Mouse (Mus musculus) lung, adult 2 months (tissue): Measurements from ENCODE around the gene Il9r. TPM values are rescaled to one million over a fixed set of nuclear protein-coding genes. Genes with fewer than 3 reads are reported as not detected.
"Not testable (repeated sequence)": the region's sequence is repeated elsewhere in the genome, so short reads cannot be mapped to it uniquely, and the experiment has no call there.

Source experiments
- DNase-seq: peaks from one replicate; pipeline ENCODE4 v3.0.0; 2022
- H3K4me1 ChIP-seq: fragments of 200-500 bp; 2 replicates; pipeline ENCODE4 v1.6.1; 2011; ENCODE audit warnings: low read length; ENCODE audit not compliant: control insufficient read depth, insufficient read depth
- H3K4me3 ChIP-seq: fragments of 200-500 bp; replicated peaks from 2 replicates; pipeline ENCODE3; 2011; ENCODE audit warnings: low read depth, mild to moderate bottlenecking, control low read depth, low read length; ENCODE audit errors: extremely low read depth
- CTCF ChIP-seq: fragments of 200-500 bp; IDR thresholded peaks from 2 replicates; pipeline ENCODE4 v1.5.1; 2011; ENCODE audit warnings: mild to moderate bottlenecking, low read length, control low read depth; ENCODE audit not compliant: insufficient read depth
- POLR2A ChIP-seq: fragments of 200-500 bp; IDR thresholded peaks from 2 replicates; pipeline ENCODE4 v1.6.1; 2011; ENCODE audit warnings: low read depth, mild to moderate bottlenecking, control low read depth, low read length, borderline replicate concordance; ENCODE audit errors: extremely low read depth
- WGBS: fragments of 180-500 bp; shearing (Covaris S2); methylation state at CpG from one replicate; pipeline ENCODE4 v1.1.7; 2018; 5-methylcytosine and 5-hydroxymethylcytosine counted together
- polyA plus RNA-seq: library from polyadenylated mRNA; depleted of rRNA; stranded (reverse); fragments of >200 nt; gene quantifications from 2 replicates; pipeline ENCODE4 v1.2.3, GENCODE M21; 2012

The Il9r gene
- polyA plus RNA-seq, 1 experiment, result 1.4 TPM

GRCm38 (mm10) chr11:32210623-32211022 lies 10.5 kb upstream of the Il9r start:
- TF ChIP-seq POLR2A (no peak), CTCF (no peak)
- WGBS, result 84% methylated on average over 9 of the region's 9 CpGs
- no peak overlapping the region for H3K4me3 ChIP-seq
- no peak for DNase-seq
- H3K4me1 ChIP-seq, result peaks cover 3% of the 10 kb centered on the region; the same call in 1 of the 2 replicates

DNA sequence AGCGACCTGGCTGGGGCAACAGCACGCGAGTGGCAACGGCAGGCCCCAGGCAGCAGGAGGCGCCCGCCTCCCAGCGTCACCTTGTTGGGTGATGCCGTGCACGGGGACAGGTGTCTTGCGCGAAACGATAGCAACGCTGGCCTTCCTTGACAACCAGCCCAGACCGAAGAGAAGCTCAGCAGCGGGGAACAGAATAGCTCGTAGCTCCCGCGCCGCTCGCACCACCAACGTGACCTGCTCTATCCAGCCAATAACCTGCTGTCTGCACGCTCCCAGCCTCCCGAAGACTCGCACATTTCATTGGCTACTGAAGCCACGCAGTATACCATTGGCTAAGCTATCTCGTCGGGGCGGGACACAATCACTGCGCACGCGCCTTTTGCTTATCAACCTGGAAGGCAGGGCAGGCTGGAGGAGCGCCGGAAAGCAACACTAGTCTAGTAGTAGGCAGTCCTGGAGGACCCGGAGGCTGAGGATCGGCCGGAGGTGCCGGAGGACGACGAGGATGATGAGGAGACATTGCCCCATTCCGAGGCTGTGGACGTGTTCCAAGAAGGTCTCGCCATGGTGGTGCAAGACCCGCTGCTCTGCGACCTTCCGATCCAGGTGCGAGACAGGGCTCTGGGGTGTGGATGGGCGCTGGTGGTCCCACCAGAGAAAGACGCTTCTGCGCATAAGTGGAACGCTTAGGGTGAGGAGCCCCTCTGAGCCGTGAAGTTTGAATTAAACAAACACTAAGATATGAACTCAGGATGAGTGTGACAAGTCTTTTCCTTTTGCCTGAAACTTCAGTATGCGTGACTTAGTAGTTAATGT lies 5.2 kb upstream of the Il9r start, which contains the start of gene Snrnp25:
Snrnp25 (plus strand) TSS at position 358 of the 816 bp plus-strand sequence.
- TF ChIP-seq POLR2A (peak; percentile 57; the same call in 1 of the 2 replicates), CTCF (peak; percentile 35; the same call in 1 of the 2 replicates)
- Histone ChIP-seq H3K4me3 (peak within 1 kb of the TSS; percentile 66), H3K4me1 (peaks cover 3% of the 10 kb centered on the region; the same call in 1 of the 2 replicates)
- peak; percentile 90 for DNase-seq
- under 1% methylated on average over 52 of the region's 52 CpGs for whole genome bisulfite sequencing

DNA sequence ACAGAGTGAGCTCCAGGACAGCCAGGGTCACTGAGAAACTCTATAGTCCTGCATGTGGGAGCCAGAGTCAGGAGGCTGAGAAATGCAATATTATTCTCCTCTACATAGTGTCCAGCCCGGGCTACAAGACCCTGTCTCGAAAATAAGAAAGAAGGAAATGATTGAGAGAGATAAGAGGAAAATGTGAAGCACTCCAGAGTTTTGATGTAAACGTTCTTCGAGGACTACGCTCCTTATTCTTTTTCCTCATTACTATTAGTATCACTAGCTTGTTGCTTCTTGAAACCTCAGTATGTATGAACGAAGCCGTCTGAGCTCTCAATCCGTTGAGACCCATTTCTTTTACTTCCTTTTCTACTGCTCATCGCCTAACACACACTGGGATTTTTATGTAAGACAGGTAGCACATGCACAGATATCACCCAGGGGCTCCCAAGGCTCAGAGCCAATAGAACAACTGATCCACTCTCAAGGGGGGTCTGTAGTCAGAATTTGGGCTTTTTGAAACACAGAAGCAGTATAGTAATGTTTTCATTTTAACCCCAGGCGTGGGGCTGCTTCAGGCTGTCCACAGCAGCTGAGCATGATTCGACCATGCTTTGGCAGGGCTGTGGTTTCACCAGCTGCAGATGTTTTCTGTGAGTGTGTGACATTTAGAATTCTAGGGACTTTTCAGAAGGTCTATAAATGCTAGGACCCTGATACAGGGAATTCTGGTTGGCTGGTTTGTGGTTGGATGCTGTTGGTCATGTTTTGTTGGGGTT lies 2.0 kb upstream of the Il9r start:
- 56% methylated on average over 11 of the region's 11 CpGs for WGBS
- TF ChIP-seq CTCF, result no peak
- TF ChIP-seq POLR2A, result no peak
- Histone ChIP-seq H3K4me3 (no peak overlapping the region), H3K4me1 (peaks cover 3% of the 10 kb centered on the region; the same call in 1 of the 2 replicates)
- no peak for DNase-seq

GRCm38 (mm10) chr11:32200992-32201391 lies 913 bp upstream of the Il9r start:
- H3K4me1 ChIP-seq, H3K4me3 ChIP-seq, DNase-seq: not testable (repeated sequence)
- WGBS, result 61% methylated on average over 1 of the region's 1 CpGs

DNA sequence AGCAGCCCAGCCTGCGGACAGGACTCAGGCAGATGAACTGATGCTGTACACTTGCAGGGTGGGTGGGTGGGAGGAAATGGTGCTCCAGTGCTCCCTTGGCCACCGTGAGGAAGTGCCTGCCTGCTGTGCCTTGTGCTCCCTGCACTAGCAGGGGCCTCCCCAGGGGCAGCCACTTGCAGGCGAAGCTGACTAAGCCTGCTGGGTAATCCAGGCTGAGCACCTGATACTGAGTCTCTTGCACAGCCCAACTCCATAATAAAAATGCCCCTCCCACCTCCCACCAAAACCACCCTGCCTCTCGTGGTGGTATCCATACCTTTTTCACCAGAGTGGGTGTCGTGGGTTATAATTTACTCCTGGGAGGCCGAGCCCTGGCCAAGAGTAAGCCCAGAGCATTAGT lies 849 bp downstream of the Il9r start:
- H3K4me1 ChIP-seq, result no peaks in the 10 kb centered on the region
- TF ChIP-seq CTCF (no peak), POLR2A (no peak)
- WGBS, result 48% methylated on average over 6 of the region's 6 CpGs
- DNase-seq, result no peak
- H3K4me3 ChIP-seq, result no peak overlapping the region

GRCm38 (mm10) chr11:32198256-32198955 lies 1.7 kb downstream of the Il9r start:
- Histone ChIP-seq H3K4me3 (no peak overlapping the region), H3K4me1 (no peaks in the 10 kb centered on the region)
- no peak for DNase-seq
- WGBS, result 66% methylated on average over 14 of the region's 14 CpGs
- no peak for TF ChIP-seq CTCF
- TF ChIP-seq POLR2A, result no peak

GRCm38 (mm10) chr11:32197766-32198165 lies 2.3 kb downstream of the Il9r start:
- no peak overlapping the region for H3K4me3 ChIP-seq
- DNase-seq, result no peak
- TF ChIP-seq POLR2A (no peak), CTCF (no peak)
- H3K4me1 ChIP-seq, result no peaks in the 10 kb centered on the region
- 44% methylated on average over 3 of the region's 3 CpGs for WGBS

DNA sequence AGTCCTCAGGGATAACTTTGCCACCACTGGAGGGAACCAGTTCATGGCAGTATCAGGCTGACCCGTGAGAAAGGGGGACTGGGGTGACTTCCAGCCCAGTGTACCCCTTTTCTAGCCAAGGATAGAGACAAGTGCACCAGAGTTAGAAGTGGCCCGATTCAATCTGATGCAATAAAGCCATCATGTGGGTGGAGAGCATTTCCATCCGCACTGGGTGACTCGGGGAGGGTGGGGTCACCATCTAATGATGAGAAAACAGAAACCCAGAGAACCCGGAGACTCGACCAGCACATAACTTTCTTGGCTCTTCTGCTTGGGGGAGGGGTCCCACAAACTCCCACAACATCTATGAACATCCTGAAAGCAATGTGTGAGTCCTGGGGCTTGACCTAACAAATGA lies 3.4 kb downstream of the Il9r start:
- TF ChIP-seq CTCF (no peak), POLR2A (no peak)

DNA sequence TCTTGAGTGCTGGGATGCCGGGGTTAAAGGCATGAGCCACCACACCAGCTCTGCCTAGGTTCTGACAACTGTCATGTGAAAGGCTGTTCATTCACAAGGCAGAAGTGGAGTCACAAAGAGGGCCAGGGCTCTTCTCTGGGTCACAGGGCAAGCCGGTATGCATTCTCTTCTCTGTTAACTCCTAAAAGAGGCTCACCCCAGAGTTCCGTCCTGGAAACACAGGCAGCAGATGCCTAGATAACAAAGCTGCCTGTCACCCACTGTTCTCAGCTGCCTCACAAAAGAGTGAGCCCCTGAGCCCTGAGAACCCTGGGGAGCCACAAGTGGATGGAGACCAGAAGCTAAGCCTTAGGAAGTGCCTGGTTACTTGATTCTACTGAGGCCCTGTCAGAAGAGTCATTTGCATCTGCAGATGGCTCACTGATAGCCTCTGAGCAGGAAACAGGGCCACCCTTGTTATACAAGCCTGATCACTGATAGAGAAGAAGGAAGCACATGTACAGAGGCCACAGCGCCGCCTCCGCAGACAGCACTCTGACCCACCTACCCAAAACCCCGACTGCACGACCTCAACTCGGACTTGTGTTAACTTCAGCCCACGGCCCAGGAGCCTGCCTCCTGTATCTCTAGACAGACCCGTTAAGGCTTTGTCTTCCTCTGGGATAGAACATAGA lies 4.1 kb downstream of the Il9r start:
- TF ChIP-seq CTCF, result no peak
- TF ChIP-seq POLR2A, result no peak
- Histone ChIP-seq H3K4me1 (no peaks in the 10 kb centered on the region), H3K4me3 (no peak overlapping the region)
- DNase-seq, result no peak
- WGBS, result 35% methylated on average over 11 of the region's 11 CpGs

More for the DNA sequence above, 3.4 kb downstream of the Il9r start:
- Histone ChIP-seq H3K4me3 (no peak overlapping the region), H3K4me1 (no peaks in the 10 kb centered on the region)
- WGBS, result 58% methylated on average over 6 of the region's 6 CpGs
- DNase-seq, result no peak
